Mouse (Mus musculus) lung, postnatal 0 days (tissue): ENCODE results near the gene Trim41.

Source experiments
- CTCF ChIP-seq: IDR thresholded peaks from 2 replicates; pipeline ENCODE4 v1.5.1; 2016; ENCODE audit warnings: antibody characterized with exemption, mild to moderate bottlenecking
- EP300 ChIP-seq: IDR thresholded peaks from 2 replicates; pipeline ENCODE4 v1.6.1; 2016; ENCODE audit warnings: antibody characterized with exemption, mild to moderate bottlenecking, control low read depth

DNA sequence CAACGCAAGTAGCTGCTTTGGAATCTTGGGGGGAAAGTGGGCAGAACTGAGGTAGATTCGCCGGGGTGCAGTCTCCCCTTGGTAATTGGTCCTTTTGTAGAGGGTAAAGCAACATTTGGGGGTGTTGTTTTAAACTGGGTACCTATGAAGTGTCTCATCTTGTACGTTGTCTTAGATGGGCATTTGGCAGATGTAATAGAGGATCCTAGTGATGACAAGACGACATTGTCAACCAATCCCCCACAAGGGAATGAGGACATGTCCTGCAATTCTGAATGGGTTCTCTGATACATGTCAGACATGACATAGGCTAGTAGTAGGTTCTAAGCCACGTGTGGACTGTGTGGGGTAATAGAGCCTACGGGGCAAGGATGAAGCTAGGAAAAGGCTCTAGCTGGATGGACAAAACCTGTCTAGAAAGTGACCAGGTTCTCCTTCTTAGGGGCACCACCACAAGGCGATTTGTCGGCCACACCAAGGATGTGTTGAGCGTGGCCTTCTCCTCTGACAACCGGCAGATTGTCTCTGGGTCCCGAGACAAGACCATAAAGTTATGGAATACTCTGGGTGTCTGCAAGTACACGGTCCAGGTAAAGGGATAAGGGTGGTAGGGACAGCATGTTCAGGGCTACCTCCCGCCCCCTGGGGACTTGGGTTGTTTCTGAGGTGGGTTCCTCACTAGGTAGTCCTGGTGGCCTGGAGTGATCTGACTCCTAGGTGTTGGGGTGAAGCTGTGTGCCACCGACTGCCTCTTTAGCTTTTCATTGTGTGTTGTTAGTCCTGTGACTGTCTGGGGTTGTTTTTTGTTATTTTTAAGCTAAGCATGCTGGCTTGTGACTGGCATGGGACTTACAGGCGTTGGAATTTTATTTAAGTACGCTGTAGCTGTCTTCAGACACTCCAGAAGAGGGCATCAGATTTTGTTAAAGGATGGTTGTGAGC, 15.1 kb downstream of the Trim41 start:
- TF ChIP-seq CTCF (no peak), EP300 (no peak)
